Mouse (Mus musculus) midbrain, postnatal 0 days (tissue): Measurements from ENCODE around the gene Utp18. TPM values are rescaled to one million over a fixed set of nuclear protein-coding genes. Genes with fewer than 3 reads are reported as not detected.

Experiments used
- ATAC-seq: fragments of 200-750 bp; cut with Nextera tagmentation; 2 replicates; pipeline ENCODE4 v1.8.0; 2017; ENCODE audit warnings: moderate number of reproducible peaks, mild to moderate bottlenecking, moderate TSS enrichment, moderate library complexity; ENCODE audit not compliant: low FRiP score
- DNase-seq: peaks from one replicate; pipeline ENCODE4 v3.0.0-alpha.2; 2015; ENCODE audit warnings: low spot score
- H3K27ac ChIP-seq: fragments of 300-500 bp; sonication (generic); 2 replicates; pipeline ENCODE4 v1.5.1; 2014; ENCODE audit warnings: low read depth, mild to moderate bottlenecking, low read length, mixed read lengths
- H3K27me3 ChIP-seq: fragments of 300-500 bp; sonication (generic); 2 replicates; pipeline ENCODE4 v1.6.1; 2014; ENCODE audit warnings: low read length, control low read depth, mixed read lengths; ENCODE audit not compliant: insufficient read depth
- H3K36me3 ChIP-seq: fragments of 300-500 bp; sonication (generic); 2 replicates; pipeline ENCODE4 v1.6.1; 2014; ENCODE audit warnings: low read length, control low read depth, mixed read lengths; ENCODE audit not compliant: insufficient read depth
- H3K4me1 ChIP-seq: fragments of 300-500 bp; sonication (generic); 2 replicates; pipeline ENCODE4 v1.6.1; 2014; ENCODE audit warnings: mild to moderate bottlenecking, control low read depth, antibody characterized with exemption, low read length, mixed read lengths; ENCODE audit not compliant: insufficient read depth
- H3K4me2 ChIP-seq: fragments of 300-500 bp; sonication (generic); 2 replicates; pipeline ENCODE4 v1.6.1; 2014; ENCODE audit warnings: low read depth, mild to moderate bottlenecking, low read length, mixed read lengths; ENCODE audit not compliant: poor library complexity, severe bottlenecking
- H3K4me3 ChIP-seq: fragments of 300-500 bp; sonication (generic); 2 replicates; pipeline ENCODE4 v1.5.1; 2014; ENCODE audit warnings: low read depth, mild to moderate bottlenecking, low read length, moderate library complexity
- H3K9ac ChIP-seq: fragments of 300-500 bp; sonication (generic); replicated peaks from 2 replicates; pipeline ENCODE4 v1.6.1; 2014; ENCODE audit warnings: mild to moderate bottlenecking, low read length, moderate library complexity, mixed read lengths; ENCODE audit not compliant: poor library complexity, severe bottlenecking
- H3K9me3 ChIP-seq: fragments of 300-500 bp; sonication (generic); 2 replicates; pipeline ENCODE4 v1.6.1; 2016; ENCODE audit warnings: low read length, control low read depth
- CTCF ChIP-seq: IDR thresholded peaks from 2 replicates; pipeline ENCODE4 v1.5.1; 2016; ENCODE audit warnings: antibody characterized with exemption, mild to moderate bottlenecking
- WGBS: fragments of 180-500 bp; shearing (Covaris S2); extraction: QIAGEN DNeasy Blood & Tissue Kit; methylation state at CpG from one replicate; pipeline ENCODE4 v1.1.7; 2014; 5-methylcytosine and 5-hydroxymethylcytosine counted together
- polyA plus RNA-seq: library from polyadenylated mRNA; unstranded; fragments of >200 nt; fragmentation: Nextera tagmentation; extraction: Ambion mirVana; gene quantifications from 2 replicates; pipeline ENCODE4 v1.2.1, GENCODE M21; 2015
- total RNA-seq: library from RNA; depleted of rRNA; stranded (reverse); fragments of >200 nt; gene quantifications from 2 replicates; pipeline ENCODE4 v1.2.3, GENCODE M21; 2014

Utp18 gene
- total and polyA plus RNA-seq, 2 experiments from 2014 or later = 25.9 to 37.1 TPM

GRCm38 (mm10) chr11:93906834-93907233 lies 21.3 kb upstream of the Utp18 start:
- no peak for TF ChIP-seq CTCF
- 93% methylated on average over 3 of the region's 4 CpGs for WGBS
- no peak overlapping the region for H3K9ac ChIP-seq
- H3K4me2 ChIP-seq = no peak overlapping the region
- no peaks in the 10 kb centered on the region for H3K4me1 ChIP-seq
- ATAC-seq = no peak
- H3K36me3 ChIP-seq = peaks cover 17% of the 10 kb centered on the region
- H3K4me3 ChIP-seq = no peak overlapping the region
- no peak overlapping the region for H3K27ac ChIP-seq
- H3K9me3 ChIP-seq = no peaks in the 10 kb centered on the region
- no peak for DNase-seq
- no peaks in the 10 kb centered on the region for H3K27me3 ChIP-seq

DNA sequence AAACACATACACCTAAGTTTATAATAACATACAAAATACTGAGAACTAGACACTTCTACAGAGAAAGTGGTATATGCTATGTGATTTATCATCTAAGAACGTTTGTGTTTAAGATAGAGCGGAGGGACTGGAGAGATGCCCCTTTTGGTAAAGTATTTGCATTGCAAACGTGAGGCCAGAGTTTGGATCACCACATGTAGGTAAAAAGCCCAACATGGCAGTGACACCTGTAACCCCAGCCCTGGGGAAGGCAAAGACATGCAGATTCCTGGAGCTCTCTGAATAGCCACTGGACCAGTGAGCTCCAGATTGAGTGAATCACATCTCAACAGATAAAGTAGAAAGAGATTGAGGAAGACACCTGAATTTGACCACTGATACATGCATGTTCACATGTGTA lies 12.2 kb upstream of the Utp18 start:
- no peaks in the 10 kb centered on the region for H3K27me3 ChIP-seq
- H3K4me3 ChIP-seq = no peak overlapping the region
- no peak overlapping the region for H3K27ac ChIP-seq
- H3K9me3 ChIP-seq = no peaks in the 10 kb centered on the region
- DNase-seq (no peak), ATAC-seq (no peak)
- H3K4me1 ChIP-seq = no peaks in the 10 kb centered on the region
- H3K4me2 ChIP-seq = no peak overlapping the region
- 89% methylated on average over 3 of the region's 3 CpGs for WGBS
- no peak for TF ChIP-seq CTCF
- no peaks in the 10 kb centered on the region for H3K36me3 ChIP-seq
- H3K9ac ChIP-seq = no peak overlapping the region

GRCm38 (mm10) chr11:93887080-93887447 lies 1.5 kb upstream of the Utp18 start:
- DNase-seq (no peak), ATAC-seq (no peak)
- peak overlapping the region; percentile 96 for H3K4me2 ChIP-seq
- peak overlapping the region; percentile 99 for H3K4me3 ChIP-seq
- 0 out of 2 replicates have a peak overlapping the region, but pooled peaks have one; percentile 3 for H3K27ac ChIP-seq
- no peak for TF ChIP-seq CTCF
- H3K36me3 ChIP-seq = 0 out of 2 replicates have a peak, but pooled peaks cover under 1% of the 10 kb centered on the region
- WGBS = 1% methylated on average over 4 of the region's 4 CpGs
- no peaks in the 10 kb centered on the region for H3K27me3 ChIP-seq
- H3K9me3 ChIP-seq = no peaks in the 10 kb centered on the region
- peaks cover 6% of the 10 kb centered on the region; the same call in 1 of the 2 replicates for H3K4me1 ChIP-seq
- H3K9ac ChIP-seq = peak overlapping the region; percentile 87

DNA sequence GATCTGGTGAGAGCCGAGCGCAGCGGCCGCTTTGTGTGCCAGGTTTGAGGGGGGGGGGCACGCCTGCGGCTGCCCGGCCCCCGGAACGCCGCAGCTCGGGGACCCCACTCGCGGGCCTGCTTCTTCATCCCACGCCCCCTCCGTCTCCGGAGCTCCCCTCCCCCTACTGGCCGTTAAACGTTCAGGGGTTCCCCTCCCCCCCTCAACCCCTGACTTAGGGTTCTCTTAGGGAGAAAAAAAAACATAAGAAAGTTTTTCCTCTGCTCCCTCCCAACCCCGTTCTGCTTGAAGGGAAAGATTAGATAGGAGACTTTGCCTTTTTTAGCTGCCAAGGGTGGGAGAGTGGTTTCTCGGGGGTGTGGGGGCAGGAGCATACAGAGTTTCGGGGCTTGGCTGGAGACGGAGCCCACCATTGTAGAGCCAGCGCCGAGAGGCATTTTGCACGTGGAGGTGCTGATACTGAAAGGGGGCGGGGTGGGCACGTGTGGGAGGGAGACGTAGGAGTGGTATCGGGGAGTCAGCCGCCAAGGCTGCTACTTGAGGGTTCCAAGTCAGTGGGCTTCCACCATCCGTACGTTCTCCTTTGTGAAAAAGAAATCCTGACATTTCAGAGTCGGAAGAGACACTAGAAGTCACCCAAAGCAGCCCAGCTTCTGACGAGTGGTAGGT lies 979 bp upstream of the Utp18 start:
- H3K4me1 ChIP-seq = peaks cover 6% of the 10 kb centered on the region; the same call in 1 of the 2 replicates
- H3K9me3 ChIP-seq = no peaks in the 10 kb centered on the region
- H3K27me3 ChIP-seq = no peaks in the 10 kb centered on the region
- H3K4me3 ChIP-seq = peak overlapping the region; percentile 99
- no peak; the same call in 1 of the 2 replicates for ATAC-seq
- H3K4me2 ChIP-seq = peak overlapping the region; percentile 96
- DNase-seq = peak; percentile 15
- TF ChIP-seq CTCF = peak; percentile 28
- WGBS = under 1% methylated on average over 34 of the region's 34 CpGs
- peak overlapping the region; percentile 98 for H3K27ac ChIP-seq
- H3K36me3 ChIP-seq = no peaks in the 10 kb centered on the region
- H3K9ac ChIP-seq = peak overlapping the region; percentile 87

GRCm38 (mm10) chr11:93884901-93885571 lies 530 bp downstream of the Utp18 start:
- peak overlapping the region; percentile 87 for H3K9ac ChIP-seq
- DNase-seq = peak; percentile 70
- H3K9me3 ChIP-seq = no peaks in the 10 kb centered on the region
- peak; percentile 60 for ATAC-seq
- under 1% methylated on average over 53 of the region's 81 CpGs for WGBS
- H3K27me3 ChIP-seq = no peaks in the 10 kb centered on the region
- peak overlapping the region; percentile 99 for H3K4me3 ChIP-seq
- H3K27ac ChIP-seq = peak overlapping the region; percentile 98
- peaks cover 6% of the 10 kb centered on the region; the same call in 1 of the 2 replicates for H3K4me1 ChIP-seq
- H3K4me2 ChIP-seq = peak overlapping the region; percentile 96
- peak; percentile 57 for TF ChIP-seq CTCF
- peaks cover 8% of the 10 kb centered on the region for H3K36me3 ChIP-seq

DNA sequence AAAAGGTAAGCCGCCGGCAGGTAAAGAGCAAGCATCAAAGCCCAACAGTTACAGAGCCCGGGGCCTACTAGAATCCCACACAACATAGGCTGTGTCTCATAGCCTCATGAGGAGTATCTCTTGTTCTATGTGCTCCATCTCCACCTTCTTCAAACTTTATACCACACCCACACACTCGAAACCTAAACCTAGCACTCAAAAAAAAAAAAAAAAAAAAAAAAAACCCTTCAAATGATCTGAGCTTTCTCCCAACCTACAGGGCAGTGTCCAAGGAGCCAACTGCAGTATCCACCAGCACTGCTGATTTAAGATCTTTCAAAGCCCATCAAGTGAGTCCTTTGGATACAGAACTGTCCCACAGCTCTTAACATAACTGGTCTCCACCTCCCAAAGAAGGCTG lies 1.5 kb downstream of the Utp18 start:
- WGBS = 91% methylated on average over 4 of the region's 4 CpGs
- Histone ChIP-seq H3K27me3 (no peaks in the 10 kb centered on the region), H3K9ac (0 out of 2 replicates have a peak overlapping the region, but pooled peaks have one; percentile 87), H3K9me3 (no peaks in the 10 kb centered on the region), H3K4me2 (peak overlapping the region; percentile 96), H3K4me1 (peaks cover 6% of the 10 kb centered on the region; the same call in 1 of the 2 replicates), H3K4me3 (peak overlapping the region; percentile 99), H3K27ac (no peak overlapping the region), H3K36me3 (peaks cover 13% of the 10 kb centered on the region)
- no peak for DNase-seq
- TF ChIP-seq CTCF = no peak
- ATAC-seq = no peak
